Mouse (Mus musculus) frontal cortex, postnatal 14 days (tissue): ENCODE data around the gene Olfr92.

Experiments
- DNase-seq, 2 experiments: peaks; one replicate each; pipeline ENCODE4 v3.0.0; 2022; ENCODE audit warnings: low spot score in 2 of 2

Gene Olfr92

GRCm38 (mm10) chr17:37062101-37062641, 57.7 kb downstream of the Olfr92 start:
- peak in 1 of 2 experiments; percentile 42 for DNase-seq

DNA sequence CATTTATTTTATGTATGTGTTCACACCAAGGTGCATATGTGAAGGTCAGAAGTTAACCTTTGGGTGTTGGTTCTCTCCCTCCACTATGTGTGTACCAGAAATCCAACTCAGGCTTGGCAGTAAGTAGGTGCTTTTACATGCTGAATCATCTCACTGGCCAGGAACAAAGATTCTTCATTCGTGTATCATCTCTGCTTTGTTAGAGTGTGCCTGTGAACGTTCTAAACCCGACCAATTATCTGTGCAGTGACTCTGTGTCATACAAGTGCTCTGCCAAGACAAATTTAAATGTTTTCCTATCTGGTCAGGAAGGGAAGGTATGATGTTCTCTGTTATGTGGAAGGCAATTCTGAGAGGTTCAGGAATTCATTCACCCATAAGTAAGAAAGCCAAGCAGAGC, 58.5 kb downstream of the Olfr92 start:
- DNase-seq: no peak
